Mouse (Mus musculus): ENCODE measurements around the gene Cgas. TPM values are rescaled to one million over a fixed set of nuclear protein-coding genes. Genes with fewer than 3 reads are reported as not detected.

The Cgas gene
- total and polyA plus RNA-seq, 3 experiments: 19.0 to 20.9 TPM; not detected in 1

DNA sequence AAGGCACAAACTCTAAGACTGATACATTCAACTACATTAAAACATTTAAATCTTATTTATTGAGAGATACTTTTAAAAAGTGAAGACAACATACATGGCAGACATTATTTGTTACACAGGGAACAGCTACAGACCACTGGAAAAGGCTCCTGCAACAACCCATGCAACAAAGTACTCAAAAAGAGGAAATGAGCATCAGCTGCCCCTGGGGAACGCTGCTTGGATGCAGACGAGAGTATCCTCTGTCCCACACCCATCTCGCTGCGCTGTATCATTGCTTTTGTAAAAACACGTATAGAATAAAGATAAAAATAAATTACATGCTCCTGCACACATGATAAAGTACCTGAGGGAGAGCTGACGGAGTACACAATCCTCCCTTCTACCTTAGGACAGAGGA, 12.6 kb downstream of the Cgas start:
- no peaks in the 10 kb centered on the region for H3K9me3 ChIP-seq (replicated peaks; ENCODE audit: insufficient read depth, low read length)
- H3K79me2 ChIP-seq (ENCODE audit: control insufficient read depth, insufficient read depth, low read length, poor library complexity): peaks cover 2% of the 10 kb centered on the region; the same call in 1 of the 2 replicates
- H3K27me3 ChIP-seq (ENCODE audit: control insufficient read depth in 1 of 2, insufficient read depth in 2 of 2, low read length in 2 of 2): no peaks in the 10 kb centered on the region
- H3K4me3 ChIP-seq (ENCODE audit: control insufficient read depth in 1 of 2, insufficient read depth in 1 of 2, low read depth in 2 of 2, low read length in 2 of 2): no peak overlapping the region
- peak; percentile 35 for DNase-seq (ENCODE audit: low read depth, low spot score)
- H3K9ac ChIP-seq (ENCODE audit: control insufficient read depth, low read depth, low read length, poor library complexity, severe bottlenecking): no peak overlapping the region
- H3K36me3 ChIP-seq (ENCODE audit: control insufficient read depth in 1 of 2, insufficient read depth in 2 of 2, low read length in 2 of 2): peaks cover 4 to 7% of the 10 kb centered on the region in 2 experiments; a peak in 3 of 4 replicates
- H3K4me1 ChIP-seq (ENCODE audit: control insufficient read depth in 1 of 2, insufficient read depth in 2 of 2, low read length in 2 of 2): peaks cover 0 to 9% of the 10 kb centered on the region in 2 experiments; a peak in 2 of 4 replicates
- H3K27ac ChIP-seq (ENCODE audit: control insufficient read depth, low read depth, low read length): no peak overlapping the region
- TF ChIP-seq RCOR1 (IDR thresholded peaks at IDR 0.05; ENCODE audit: low read depth, low read length) (no peak), TBP (IDR thresholded peaks at IDR 0.05; ENCODE audit: low read depth, low read length) (no peak), POLR2AphosphoS5 (IDR thresholded peaks at IDR 0.05; ENCODE audit: borderline replicate concordance, low read depth, low read length) (no peak), CTCF (IDR thresholded peaks at IDR 0.05 in 2 of 3, conservative IDR thresholded peaks at IDR 0.05 in 1 of 3; ENCODE audit: control insufficient read depth in 1 of 3, insufficient read depth in 1 of 3, low read depth in 2 of 3, low read length in 3 of 3, poor library complexity in 1 of 3, severe bottlenecking in 1 of 3) (no peak), TAL1 (IDR thresholded peaks at IDR 0.05; ENCODE audit: low read length) (no peak), MYB (IDR thresholded peaks at IDR 0.05; ENCODE audit: low read depth, low read length) (no peak), ZKSCAN1 (IDR thresholded peaks at IDR 0.05; ENCODE audit: low read depth, low read length) (no peak), MXI1 (IDR thresholded peaks at IDR 0.05; ENCODE audit: low read depth, low read length) (no peak), MAX (IDR thresholded peaks at IDR 0.05; ENCODE audit: low read length) (no peak), NRF1 (IDR thresholded peaks at IDR 0.05; ENCODE audit: insufficient read depth, low read depth, low read length, poor library complexity, severe bottlenecking) (no peak), ZNF384 (IDR thresholded peaks at IDR 0.05; ENCODE audit: low read depth, low read length) (no peak), E2F4 (IDR thresholded peaks at IDR 0.05; ENCODE audit: borderline replicate concordance, low read depth, low read length) (no peak), GABPA (IDR thresholded peaks at IDR 0.05; ENCODE audit: low read depth, low read length) (no peak), MYC (IDR thresholded peaks at IDR 0.05; ENCODE audit: low read depth, low read length) (no peak), SIN3A (IDR thresholded peaks at IDR 0.05; ENCODE audit: low read length) (no peak), ETS1 (IDR thresholded peaks at IDR 0.05; ENCODE audit: low read depth, low read length) (no peak), SMC3 (IDR thresholded peaks at IDR 0.05; ENCODE audit: low read depth, low read length) (no peak), KAT2A (conservative IDR thresholded peaks at IDR 0.05; ENCODE audit: low read depth, low read length) (no peak), CHD1 (IDR thresholded peaks at IDR 0.05; ENCODE audit: low read depth, low read length) (no peak)

- peaks cover 0 to 9% of the 10 kb centered on the region in 2 experiments; a peak in 2 of 4 replicates for H3K4me1 ChIP-seq (ENCODE audit: control insufficient read depth in 1 of 2, insufficient read depth in 2 of 2, low read length in 2 of 2)
- H3K36me3 ChIP-seq (ENCODE audit: control insufficient read depth in 1 of 2, insufficient read depth in 2 of 2, low read length in 2 of 2): peaks cover 4% of the 10 kb centered on the region in 2 experiments; a peak in 3 of 4 replicates
- TF ChIP-seq POLR2AphosphoS5 (IDR thresholded peaks at IDR 0.05; ENCODE audit: borderline replicate concordance, low read depth, low read length) (no peak), CHD1 (IDR thresholded peaks at IDR 0.05; ENCODE audit: low read depth, low read length) (no peak), MAFK (IDR thresholded peaks at IDR 0.05; ENCODE audit: borderline replicate concordance, low read depth, low read length) (no peak), GABPA (IDR thresholded peaks at IDR 0.05; ENCODE audit: low read depth, low read length) (no peak), CHD2 (IDR thresholded peaks at IDR 0.05; ENCODE audit: low read length) (no peak), MEF2A (IDR thresholded peaks at IDR 0.05; ENCODE audit: extremely low read depth, insufficient replicate concordance, low read depth, low read length, poor library complexity, severe bottlenecking) (no peak), JUND (IDR thresholded peaks at IDR 0.05; ENCODE audit: low read depth, low read length) (no peak), ZMIZ1 (IDR thresholded peaks at IDR 0.05; ENCODE audit: low read depth, low read length) (no peak), MAZ (IDR thresholded peaks at IDR 0.05; ENCODE audit: low read depth, low read length) (no peak), MXI1 (IDR thresholded peaks at IDR 0.05; ENCODE audit: low read depth, low read length) (no peak), TBP (IDR thresholded peaks at IDR 0.05; ENCODE audit: low read depth, low read length) (no peak), ELF1 (IDR thresholded peaks at IDR 0.05; ENCODE audit: low read depth, low read length) (no peak), TAL1 (IDR thresholded peaks at IDR 0.05; ENCODE audit: low read length) (no peak)
- no peaks in the 10 kb centered on the region for H3K9me3 ChIP-seq (replicated peaks; ENCODE audit: insufficient read depth, low read length)
- no peak overlapping the region for H3K27ac ChIP-seq (ENCODE audit: control insufficient read depth, low read depth, low read length)
- no peak overlapping the region for H3K4me3 ChIP-seq (ENCODE audit: control insufficient read depth in 1 of 2, insufficient read depth in 1 of 2, low read depth in 2 of 2, low read length in 2 of 2)
- no peak overlapping the region for H3K9ac ChIP-seq (ENCODE audit: control insufficient read depth, low read depth, low read length, poor library complexity, severe bottlenecking)
- no peak for DNase-seq (ENCODE audit: low read depth, low spot score)
- H3K27me3 ChIP-seq (ENCODE audit: control insufficient read depth in 1 of 2, insufficient read depth in 2 of 2, low read length in 2 of 2): no peaks in the 10 kb centered on the region
- H3K79me2 ChIP-seq (ENCODE audit: control insufficient read depth, insufficient read depth, low read length, poor library complexity): peaks cover 2% of the 10 kb centered on the region; the same call in 1 of the 2 replicates
Observed at GRCm38 (mm10) chr9:78429551-78429950, 13.5 kb downstream of the Cgas start.
